Mouse (Mus musculus): ENCODE results near the gene St3gal4.
"Not testable (repeated sequence)": the region's sequence is repeated elsewhere in the genome, so short reads cannot be mapped to it uniquely, and the experiment has no call there.

GRCm38 (mm10) chr9:35147261-35147660 is 28.2 kb upstream of the St3gal4 start:
- TF ChIP-seq CTCF (IDR thresholded peaks at IDR 0.05; ENCODE audit: control insufficient read depth, insufficient read depth, insufficient replicate concordance, low read depth, low read length); POLR2A (IDR thresholded peaks at IDR 0.05; ENCODE audit: control insufficient read depth, low read depth, low read length): not testable (repeated sequence)

All from testis, adult 2 months (tissue).